Mouse (Mus musculus) forebrain, postnatal 0 days (tissue): ENCODE data around the gene 6030468B19Rik. TPM values are rescaled to one million over a fixed set of nuclear protein-coding genes. Genes with fewer than 3 reads are reported as not detected.

ENCODE experiments used
- ATAC-seq: fragments of 200-750 bp; cut with Nextera tagmentation; 2 replicates; pipeline ENCODE4 v1.8.0; 2017; ENCODE audit warnings: mild to moderate bottlenecking, moderate library complexity
- DNase-seq: peaks from one replicate; pipeline ENCODE4 v3.0.0-alpha.2; 2015
- H3K27ac ChIP-seq: fragments of 300-500 bp; sonication (generic); 2 replicates; pipeline ENCODE4 v1.5.1; 2014; ENCODE audit warnings: low read depth, mild to moderate bottlenecking, antibody characterized with exemption, low read length, moderate library complexity, mixed read lengths
- H3K27me3 ChIP-seq: fragments of 300-500 bp; sonication (generic); 2 replicates; pipeline ENCODE4 v1.6.1; 2014; ENCODE audit warnings: mild to moderate bottlenecking, low read length, mixed read lengths; ENCODE audit not compliant: insufficient read depth
- H3K36me3 ChIP-seq: fragments of 300-500 bp; sonication (generic); 2 replicates; pipeline ENCODE4 v1.6.1; 2014; ENCODE audit warnings: mild to moderate bottlenecking, moderate library complexity; ENCODE audit not compliant: insufficient read depth
- H3K4me1 ChIP-seq: fragments of 300-500 bp; sonication (generic); 2 replicates; pipeline ENCODE4 v1.6.1; 2014; ENCODE audit warnings: antibody characterized with exemption; ENCODE audit not compliant: insufficient read depth
- H3K4me2 ChIP-seq: fragments of 300-500 bp; sonication (generic); 2 replicates; pipeline ENCODE4 v1.6.1; 2014; ENCODE audit warnings: low read depth, mild to moderate bottlenecking, moderate library complexity
- H3K4me3 ChIP-seq: fragments of 300-500 bp; sonication (generic); 2 replicates; pipeline ENCODE4 v1.5.1; 2014; ENCODE audit warnings: low read depth, low read length, mixed read lengths
- H3K9ac ChIP-seq: fragments of 300-500 bp; sonication (generic); 2 replicates; pipeline ENCODE4 v1.6.1; 2014; ENCODE audit warnings: mild to moderate bottlenecking
- H3K9me3 ChIP-seq: fragments of 300-500 bp; sonication (generic); 2 replicates; pipeline ENCODE4 v1.6.1; 2016; ENCODE audit warnings: low read length
- CTCF ChIP-seq: sonication (generic); IDR thresholded peaks from 2 replicates; pipeline ENCODE4 v1.5.1; 2016; ENCODE audit warnings: antibody characterized with exemption, control low read depth, low read depth
- whole genome bisulfite sequencing: fragments of 180-500 bp; shearing (Covaris S2); extraction: QIAGEN DNeasy Blood & Tissue Kit; methylation state at CpG from one replicate; pipeline ENCODE4 v1.1.7; 2014; 5-methylcytosine and 5-hydroxymethylcytosine counted together
- polyA plus RNA-seq: library from polyadenylated mRNA; unstranded; fragments of >200 nt; fragmentation: Nextera tagmentation; extraction: Ambion mirVana; gene quantifications from 2 replicates; pipeline ENCODE4 v1.2.1, GENCODE M21; 2015
- total RNA-seq: library from RNA; depleted of rRNA; stranded (reverse); fragments of >200 nt; gene quantifications from 2 replicates; pipeline ENCODE4 v1.2.3, GENCODE M21; 2014

6030468B19Rik gene
- total and polyA plus RNA-seq, 2 experiments from 2014 or later, result not detected

DNA sequence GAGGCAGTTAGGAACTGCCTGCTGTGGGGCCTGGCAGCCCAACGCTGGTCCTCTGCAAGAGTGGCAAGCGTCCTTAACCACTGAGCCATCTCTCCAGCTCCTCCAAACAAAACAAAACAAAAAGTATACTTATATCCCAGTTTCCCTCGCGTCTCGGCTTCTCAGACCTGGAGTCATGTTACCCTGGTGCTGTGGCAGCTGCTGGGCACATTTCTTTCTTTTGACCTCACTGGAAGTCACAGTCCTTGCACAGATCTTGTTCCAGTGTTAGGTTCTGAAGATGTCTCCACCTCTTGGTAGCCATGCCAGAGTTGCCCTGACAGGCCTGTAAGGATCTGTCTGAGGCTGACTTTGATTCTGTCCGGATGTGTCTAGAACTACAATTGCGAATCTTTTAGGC, 4.2 kb downstream of the 6030468B19Rik start:
- H3K9me3 ChIP-seq, result no peaks in the 10 kb centered on the region
- no peak overlapping the region for H3K4me3 ChIP-seq
- H3K4me1 ChIP-seq, result no peaks in the 10 kb centered on the region
- no peak overlapping the region for H3K4me2 ChIP-seq
- no peak for DNase-seq
- H3K36me3 ChIP-seq, result no peaks in the 10 kb centered on the region
- H3K27ac ChIP-seq, result no peak overlapping the region
- H3K9ac ChIP-seq, result no peak overlapping the region
- no peak for ATAC-seq
- TF ChIP-seq CTCF, result no peak
- no peaks in the 10 kb centered on the region for H3K27me3 ChIP-seq
- WGBS, result 76% methylated on average over 7 of the region's 7 CpGs

GRCm38 (mm10) chr11:117803166-117803688, 5.8 kb downstream of the 6030468B19Rik start:
- Histone ChIP-seq H3K4me1 (no peaks in the 10 kb centered on the region), H3K9ac (no peak overlapping the region), H3K27me3 (no peaks in the 10 kb centered on the region), H3K4me2 (no peak overlapping the region), H3K4me3 (no peak overlapping the region), H3K36me3 (no peaks in the 10 kb centered on the region), H3K27ac (no peak overlapping the region), H3K9me3 (no peaks in the 10 kb centered on the region)
- 93% methylated on average over 3 of the region's 3 CpGs for WGBS
- ATAC-seq, result no peak
- no peak for DNase-seq
- TF ChIP-seq CTCF, result no peak

DNA sequence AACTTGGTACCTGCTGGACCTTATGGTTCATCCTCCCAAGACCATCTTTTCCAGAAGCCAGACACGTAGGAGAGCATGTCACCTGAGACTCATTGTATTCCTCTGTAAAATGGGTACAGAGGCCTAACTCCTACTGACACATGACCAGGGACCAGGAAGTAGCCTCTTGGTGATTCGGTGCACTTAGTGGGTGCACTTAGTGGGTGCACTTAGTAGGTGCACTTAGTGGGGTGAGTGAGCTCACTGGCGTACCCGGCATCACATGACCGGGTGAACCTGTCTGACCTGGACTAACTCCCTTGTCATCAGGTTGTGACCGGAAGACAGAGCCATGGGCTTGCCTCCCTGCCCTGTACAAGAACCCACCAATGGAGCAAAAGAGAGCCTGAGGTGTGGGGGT, 9.3 kb downstream of the 6030468B19Rik start:
- Histone ChIP-seq H3K4me1 (peaks cover 7% of the 10 kb centered on the region; the same call in 1 of the 2 replicates), H3K27me3 (peaks cover 7% of the 10 kb centered on the region; the same call in 1 of the 2 replicates), H3K36me3 (no peaks in the 10 kb centered on the region), H3K27ac (no peak overlapping the region), H3K4me2 (no peak overlapping the region), H3K4me3 (no peak overlapping the region), H3K9me3 (no peaks in the 10 kb centered on the region), H3K9ac (no peak overlapping the region)
- DNase-seq (no peak), ATAC-seq (no peak)
- WGBS, result 93% methylated on average over 6 of the region's 6 CpGs
- no peak for TF ChIP-seq CTCF

DNA sequence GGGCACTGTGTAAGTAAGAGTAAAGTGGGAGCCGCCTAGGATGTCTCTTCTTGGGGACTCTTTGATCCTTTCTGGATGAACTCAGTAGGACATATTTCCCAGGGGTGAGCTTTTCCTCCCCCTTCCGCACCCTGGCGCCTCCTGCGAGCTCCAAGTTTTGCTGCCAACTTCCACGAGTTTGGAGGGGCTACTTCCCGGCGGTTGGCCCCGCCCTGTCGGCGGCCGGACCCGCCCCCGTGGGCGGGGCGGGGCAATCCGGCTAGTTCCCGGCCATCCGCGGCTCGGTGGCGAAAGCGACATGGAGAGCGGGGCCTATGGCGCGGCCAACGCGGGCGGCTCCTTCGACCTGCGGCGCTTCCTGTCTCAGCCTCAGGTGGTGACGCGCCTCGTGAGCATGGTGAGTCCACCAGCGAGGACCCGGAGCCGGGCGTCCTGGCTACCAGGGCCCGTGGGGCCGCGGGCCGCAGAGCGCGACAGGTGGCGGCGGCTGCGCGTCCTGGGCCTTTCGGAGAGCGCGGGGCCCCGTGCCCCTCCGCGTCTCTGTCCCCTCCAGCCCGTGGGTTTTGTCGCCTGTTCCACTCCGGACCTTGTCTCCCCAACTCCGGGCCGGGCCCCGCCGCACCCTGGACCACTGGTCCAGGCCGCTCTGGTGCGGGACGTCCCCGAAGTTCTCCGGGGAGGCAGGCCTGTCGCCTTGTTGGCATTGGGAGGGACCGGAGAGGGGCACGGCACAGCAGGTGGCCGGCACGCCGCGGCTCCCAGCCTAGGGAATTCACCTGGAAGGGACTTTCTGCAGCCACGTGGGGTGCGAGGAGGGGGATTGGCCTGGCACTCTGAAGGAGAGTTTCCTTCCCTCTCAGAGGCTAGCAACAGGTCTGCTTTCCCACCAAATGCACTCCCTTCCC, 12.2 kb downstream of the 6030468B19Rik start, which contains the start of the genes Gm20708 and Syngr2:
Gene Gm20708 (plus strand): TSS at position 262 of the 905 bp plus-strand sequence.
Gene Syngr2 (plus strand): TSS at position 262 of the 905 bp plus-strand sequence.
- DNase-seq, result peak; percentile 76
- Histone ChIP-seq H3K9me3 (no peaks in the 10 kb centered on the region), H3K27me3 (peaks cover 7% of the 10 kb centered on the region; the same call in 1 of the 2 replicates), H3K4me3 (peak within 1 kb of the TSS; percentile 55), H3K4me2 (peak within 1 kb of the TSS; percentile 96), H3K4me1 (peaks cover 7% of the 10 kb centered on the region; the same call in 1 of the 2 replicates), H3K9ac (peak within 1 kb of the TSS; percentile 41), H3K36me3 (no peaks in the 10 kb centered on the region), H3K27ac (no peak within 1 kb of the TSS)
- TF ChIP-seq CTCF, result no peak
- 1% methylated on average over 72 of the region's 75 CpGs for WGBS
- peak; percentile 64 for ATAC-seq

- Histone ChIP-seq H3K4me2 (peak overlapping the region; percentile 96), H3K4me1 (peaks cover 7% of the 10 kb centered on the region; the same call in 1 of the 2 replicates), H3K9me3 (no peaks in the 10 kb centered on the region), H3K4me3 (peak overlapping the region; percentile 55), H3K36me3 (no peaks in the 10 kb centered on the region), H3K27me3 (peaks cover 7% of the 10 kb centered on the region; the same call in 1 of the 2 replicates), H3K27ac (no peak overlapping the region), H3K9ac (peak overlapping the region; percentile 41)
- peak; percentile 70 for TF ChIP-seq CTCF
- ATAC-seq (peak; percentile 90), DNase-seq (peak; percentile 76)
- WGBS, result 0% methylated on average over 21 of the region's 21 CpGs
Measured at GRCm38 (mm10) chr11:117810401-117811046, 13.1 kb downstream of the 6030468B19Rik start.

GRCm38 (mm10) chr11:117813867-117814266, 16.4 kb downstream of the 6030468B19Rik start:
- Histone ChIP-seq H3K4me1 (peaks cover 7% of the 10 kb centered on the region; the same call in 1 of the 2 replicates), H3K4me3 (no peak overlapping the region), H3K27ac (no peak overlapping the region), H3K36me3 (no peaks in the 10 kb centered on the region), H3K27me3 (peaks cover 4% of the 10 kb centered on the region; the same call in 1 of the 2 replicates), H3K9ac (no peak overlapping the region), H3K9me3 (no peaks in the 10 kb centered on the region), H3K4me2 (no peak overlapping the region)
- ATAC-seq (no peak), DNase-seq (no peak)
- WGBS, result 69% methylated on average over 5 of the region's 5 CpGs
- no peak for TF ChIP-seq CTCF
